Mouse (Mus musculus) thymus, postnatal 36 days (tissue): Measurements from ENCODE around the gene Fstl4.

Experiments
- DNase-seq, 2 experiments: peaks; one replicate each; pipeline ENCODE4 v3.0.0; 2022; ENCODE audit warnings: mixed read lengths in 2 of 2

Gene Fstl4

GRCm38 (mm10) chr11:52764461-52764893 lies at the start of gene Fstl4:
Fstl4 (plus strand) TSS chr11:52764634.
- peak; percentile 58 to 75 for DNase-seq

DNA sequence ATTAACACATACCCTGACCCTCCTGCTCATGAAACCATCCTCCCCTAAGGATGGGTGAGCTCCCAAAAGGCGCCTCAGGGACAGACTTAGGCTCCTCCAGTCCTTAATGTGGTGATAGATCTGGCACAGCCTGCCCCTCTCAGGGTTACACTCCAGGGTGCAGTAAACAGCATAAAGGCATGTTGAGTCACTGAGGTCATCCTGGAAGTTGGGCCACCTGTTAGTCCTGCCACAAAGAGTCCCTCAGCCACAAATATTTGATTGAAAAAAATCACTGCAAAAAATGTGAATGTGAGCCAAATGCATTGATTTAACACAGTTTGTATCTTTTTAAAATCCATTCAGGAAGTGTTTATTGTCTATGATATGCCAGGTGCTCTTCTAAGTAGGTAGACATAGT lies 45.9 kb upstream of the Fstl4 start:
- no peak for DNase-seq

GRCm38 (mm10) chr11:52721087-52721486 lies 43.3 kb upstream of the Fstl4 start:
- DNase-seq = no peak

- no peak for DNase-seq
These were observed 41.7 kb upstream of the Fstl4 start for GRCm38 (mm10) chr11:52722706-52723105.

DNA sequence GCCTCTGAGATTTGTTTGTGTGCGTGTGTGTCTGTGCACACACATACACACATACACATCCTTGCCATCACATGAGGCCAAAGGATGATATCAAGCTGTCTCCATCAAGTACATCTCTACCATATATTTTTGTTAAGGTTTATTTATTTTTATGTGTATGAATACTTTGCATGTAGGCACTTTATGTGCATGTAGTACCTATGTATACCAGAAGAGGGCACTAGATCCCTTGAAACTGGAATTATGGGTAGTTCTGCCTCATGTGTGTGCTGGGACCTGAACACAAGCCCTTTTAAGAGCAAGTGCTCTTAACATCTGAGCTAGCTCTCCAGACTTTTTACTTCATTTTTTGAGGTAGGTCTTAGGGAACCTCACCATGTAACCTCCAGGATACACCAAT lies 38.4 kb upstream of the Fstl4 start:
- DNase-seq = no peak

- no peak for DNase-seq
These were observed 36.0 kb upstream of the Fstl4 start for GRCm38 (mm10) chr11:52728479-52728878.

GRCm38 (mm10) chr11:52729890-52730289 lies 34.5 kb upstream of the Fstl4 start:
- DNase-seq = no peak

- peak in 1 of 2 experiments; percentile 3 for DNase-seq
These were observed 32.5 kb upstream of the Fstl4 start for GRCm38 (mm10) chr11:52731979-52732378.

DNA sequence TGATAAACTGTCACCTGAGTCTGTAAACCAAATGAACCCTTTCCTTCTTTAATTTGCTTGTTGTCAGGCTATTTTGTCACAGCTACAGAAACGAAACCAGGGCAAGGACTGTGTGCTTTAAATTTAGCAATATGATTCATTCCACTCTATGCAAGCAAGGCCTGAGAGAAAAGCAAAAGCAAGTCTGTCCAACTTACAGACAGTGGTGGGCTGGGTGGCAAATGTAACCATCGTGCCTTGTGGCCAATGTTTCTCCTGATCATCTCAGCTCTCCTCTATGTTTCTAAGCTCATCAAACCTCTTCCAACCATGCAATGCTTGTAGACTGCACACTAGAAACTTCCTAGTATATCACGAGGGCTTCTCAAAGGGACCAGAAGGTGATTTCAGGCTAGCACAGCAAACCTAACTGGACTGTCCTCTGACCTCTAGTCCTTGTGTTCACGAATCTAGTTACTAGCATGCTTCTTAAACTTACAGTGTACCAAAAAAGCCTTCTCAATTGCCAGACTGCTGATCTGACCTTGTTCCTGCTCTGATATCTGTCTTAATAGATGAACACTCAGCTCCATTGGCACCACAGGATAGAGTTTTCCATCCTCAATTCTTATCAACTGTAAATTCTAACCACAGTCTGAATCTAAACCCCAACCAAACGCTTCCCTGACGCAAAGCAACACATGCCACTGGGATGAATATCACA lies 29.8 kb upstream of the Fstl4 start:
- no peak for DNase-seq

DNA sequence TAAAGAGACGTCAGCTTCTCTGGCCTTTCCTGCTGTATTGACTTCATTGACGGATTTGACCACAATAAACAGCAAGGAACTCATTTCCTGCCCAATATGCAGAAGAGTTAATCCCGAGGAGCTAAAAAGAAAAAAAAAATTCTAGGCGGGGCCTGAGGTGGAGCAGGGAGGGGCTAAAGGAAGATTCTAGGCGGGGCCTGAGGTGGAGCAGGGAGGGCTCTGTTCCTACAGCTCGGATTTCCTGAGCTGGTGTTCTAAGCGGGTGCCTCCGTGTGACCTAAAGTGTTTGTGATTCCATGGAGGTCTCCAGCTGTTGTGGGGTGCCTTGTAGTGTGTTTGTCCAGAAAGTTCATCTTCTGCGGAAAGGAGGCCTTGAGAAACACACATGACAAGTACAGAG lies 25.2 kb upstream of the Fstl4 start:
- no peak for DNase-seq

GRCm38 (mm10) chr11:52740466-52740865 lies 24.0 kb upstream of the Fstl4 start:
- DNase-seq = no peak

GRCm38 (mm10) chr11:52743956-52744355 lies 20.5 kb upstream of the Fstl4 start:
- no peak for DNase-seq

DNA sequence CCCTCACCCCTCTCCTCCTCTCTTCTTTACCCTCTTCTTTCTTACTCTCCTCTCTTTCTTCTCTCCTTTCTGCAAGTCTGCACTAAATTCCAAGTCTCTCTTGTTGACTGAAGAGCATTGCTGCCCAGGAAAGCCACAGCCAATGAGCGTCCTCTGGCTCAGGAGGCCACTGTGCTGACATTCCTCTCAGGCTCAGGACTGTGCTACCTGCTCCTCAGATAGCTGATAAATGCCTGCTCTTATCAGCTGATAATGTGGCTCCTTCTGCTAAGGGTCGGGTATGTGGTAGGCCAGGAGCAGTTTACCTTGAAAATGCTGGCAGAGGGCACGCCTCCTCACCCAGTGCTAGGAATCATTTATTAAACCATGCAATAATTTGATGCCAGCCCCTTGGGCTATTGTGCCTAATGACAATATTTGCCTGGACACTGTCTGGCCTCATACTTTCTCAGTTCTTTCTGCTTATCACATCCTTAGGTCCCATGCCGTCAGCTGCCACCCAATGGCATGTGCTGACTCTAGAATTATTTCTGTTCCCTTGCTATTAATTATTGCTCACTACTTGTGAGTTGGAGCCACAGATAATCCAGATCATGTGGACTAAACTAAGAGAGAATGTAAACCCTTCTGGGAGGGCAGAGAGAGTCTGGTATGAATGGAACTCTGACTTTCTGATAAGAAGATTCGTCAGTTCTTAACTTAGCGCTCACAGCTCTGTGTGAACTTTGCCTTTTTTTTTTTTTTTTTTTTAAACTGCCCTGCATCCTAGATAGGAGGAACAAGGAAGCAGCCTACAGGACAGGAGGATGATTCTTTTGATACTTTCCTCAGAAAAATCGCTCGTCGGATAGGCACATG lies 19.6 kb upstream of the Fstl4 start:
- no peak for DNase-seq

- DNase-seq = no peak
These were observed 17.2 kb upstream of the Fstl4 start for GRCm38 (mm10) chr11:52747206-52747605.

DNA sequence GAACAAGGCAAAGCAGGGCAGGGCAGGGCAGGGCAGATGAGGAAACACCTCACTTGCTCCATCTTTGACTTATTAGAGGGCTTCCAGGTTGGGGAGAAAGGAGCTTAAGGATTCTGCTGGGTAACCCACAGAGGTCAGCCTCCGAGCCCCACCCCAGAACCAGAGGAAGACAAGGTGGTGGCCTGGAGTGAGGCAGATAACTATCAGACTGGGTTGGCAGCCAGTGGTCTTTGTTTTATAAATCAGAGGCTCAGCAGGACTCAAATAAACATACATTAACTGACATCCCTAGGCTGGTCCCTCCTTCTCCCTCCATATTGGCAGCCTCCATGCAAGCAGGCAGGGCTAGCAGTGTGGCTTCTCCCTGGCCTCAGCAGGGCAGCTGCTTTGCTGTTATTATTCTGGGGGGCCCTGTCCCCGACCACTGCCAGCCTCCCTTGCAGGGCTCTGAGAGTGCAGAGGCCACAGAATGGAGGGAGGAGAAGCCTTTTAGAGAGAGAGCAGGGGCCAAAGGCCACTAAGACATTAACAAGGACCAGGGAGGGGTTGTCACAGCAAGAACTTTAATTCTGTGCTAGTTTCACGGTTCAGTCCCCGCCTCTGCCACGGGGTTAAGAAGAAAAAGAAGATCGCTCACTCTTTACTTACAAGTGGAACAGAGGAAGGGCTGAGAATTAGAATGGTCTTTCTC lies 16.5 kb upstream of the Fstl4 start:
- DNase-seq = no peak

DNA sequence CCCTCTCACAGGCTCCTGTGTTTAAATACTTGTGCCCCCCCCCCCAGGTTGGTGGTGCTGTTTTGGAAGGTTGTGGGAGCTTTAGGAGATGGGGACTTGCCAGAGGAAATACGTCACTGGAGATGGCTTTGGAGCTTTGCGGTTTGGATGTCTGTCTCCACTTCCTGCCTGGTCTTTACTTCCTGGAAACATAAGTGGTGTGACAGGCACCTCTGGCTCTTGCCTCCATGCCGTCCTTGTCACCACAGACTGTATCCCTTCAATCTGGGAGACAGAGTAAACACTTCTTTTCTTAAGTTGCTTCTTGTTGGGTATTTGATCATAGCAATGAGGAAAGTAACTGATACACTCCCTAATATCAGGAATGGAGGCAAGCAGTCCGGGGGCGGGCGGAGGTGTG lies 14.4 kb upstream of the Fstl4 start:
- no peak for DNase-seq

DNA sequence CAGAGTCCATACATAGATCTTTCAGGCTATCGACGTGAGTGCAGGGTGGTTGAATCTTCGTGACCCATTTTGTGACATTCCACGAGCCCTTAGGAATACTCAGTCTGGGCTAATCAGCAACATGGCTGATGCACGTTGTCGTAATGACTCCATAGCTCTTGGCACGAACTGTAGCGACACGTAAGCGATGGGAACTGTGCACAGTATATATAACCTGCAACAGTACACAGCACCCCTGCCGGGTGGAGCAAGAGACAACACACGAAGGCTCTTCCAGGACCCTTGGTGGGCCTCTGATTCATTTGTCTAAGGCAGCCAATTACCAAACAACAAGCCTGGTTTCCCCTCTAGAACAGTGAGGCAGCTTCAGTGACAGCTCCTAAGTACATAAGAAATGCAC lies 11.9 kb upstream of the Fstl4 start:
- no peak for DNase-seq

- no peak for DNase-seq
These were observed 11.2 kb upstream of the Fstl4 start for GRCm38 (mm10) chr11:52753261-52753660.

- DNase-seq = no peak
These were observed 2.6 kb upstream of the Fstl4 start for GRCm38 (mm10) chr11:52761800-52762199.

DNA sequence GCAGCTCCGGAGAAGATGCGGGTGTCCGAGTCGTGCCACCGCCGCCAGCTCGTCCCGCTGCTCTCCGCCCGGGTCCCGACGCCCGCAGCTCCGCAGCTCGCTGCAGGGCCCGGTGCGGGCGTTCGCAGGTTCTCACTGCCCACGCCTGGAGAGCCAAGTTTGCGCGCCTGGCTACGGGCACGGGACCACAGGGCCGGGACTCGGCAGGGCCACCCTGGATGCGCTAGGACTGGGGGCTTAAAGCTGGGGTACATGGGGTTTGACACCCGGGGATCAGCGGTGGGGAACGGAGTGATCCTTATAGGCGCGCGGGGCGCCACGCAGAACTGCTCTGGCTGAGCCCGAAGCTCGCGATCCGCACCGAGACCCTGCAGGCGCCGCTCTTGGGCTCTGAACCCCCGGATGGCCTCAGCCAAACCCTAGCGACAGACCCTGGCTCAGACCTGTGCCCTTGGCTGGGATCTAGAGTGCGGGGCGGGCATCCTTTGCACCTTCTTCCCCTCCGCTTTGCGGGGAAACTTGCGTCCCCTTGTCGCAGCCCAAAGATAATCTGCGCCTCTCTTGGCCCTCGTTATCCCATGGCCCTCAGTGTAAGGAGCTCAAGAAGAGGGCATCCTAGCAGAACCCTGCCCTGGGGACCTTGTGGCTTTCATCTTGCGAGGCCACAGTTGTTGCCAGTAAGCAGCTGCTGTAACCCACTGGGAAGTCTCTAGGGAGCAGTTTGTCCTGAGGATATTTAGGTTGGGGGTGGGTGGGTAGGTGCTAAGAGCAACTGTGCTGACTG lies 652 bp downstream of the Fstl4 start:
- no peak for DNase-seq

GRCm38 (mm10) chr11:52765678-52766254 lies 1.3 kb downstream of the Fstl4 start:
- DNase-seq = peak; percentile 30 to 37

- DNase-seq = no peak
These were observed 3.5 kb downstream of the Fstl4 start for GRCm38 (mm10) chr11:52767921-52768320.
